9 mouse cellular contexts compared by ENCODE assay signal in the genomic region with DNA sequence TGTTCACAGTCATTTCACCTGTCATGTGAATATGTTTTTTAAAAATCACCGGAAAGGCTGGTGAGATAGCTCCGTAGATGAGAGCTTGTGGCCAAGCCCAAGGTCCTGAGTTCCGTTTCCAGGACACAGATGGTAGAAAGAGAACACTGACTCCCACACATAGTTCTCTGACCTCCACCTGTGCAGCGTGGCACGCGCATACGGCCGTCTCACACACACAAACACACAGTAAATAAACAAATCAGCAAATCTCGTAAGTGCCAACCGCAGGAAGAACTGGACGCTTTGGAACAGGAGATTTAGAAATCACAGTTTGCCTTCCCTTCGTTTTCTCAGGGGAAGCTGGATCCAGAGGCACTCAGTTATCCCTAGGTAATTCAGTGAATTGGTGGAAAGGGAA. TPM values are rescaled to one million over a fixed set of nuclear protein-coding genes. Genes with fewer than 3 reads are reported as not detected.
A peak's percentile ranks its signal among the peaks of the same experiment; 100 is the strongest.
DNase-seq lines count a peak whose midpoint lies in the region; ATAC-seq and TF ChIP-seq lines count a peak whose summit lies in the region.
"Had no signal": no experiment of that assay in that cellular context is flagged by ENCODE, and none has a peak within 500 bp of the region (broad histone marks: within the 10 kb centered on the region; RNA-seq: fewer than 3 reads in every experiment).

No protein-coding gene starts in this region.

- no peak for TF ChIP-seq POLR2A in small intestine, adult 2 months (IDR thresholded peaks at IDR 0.05; ENCODE audit: low read depth, low read length)

- peak overlapping the region; percentile 83 for H3K4me2 ChIP-seq in lung, embryonic 16.5 days (ENCODE audit: low read depth, low read length)
- peak overlapping the region; percentile 89 for H3K4me2 ChIP-seq in limb, embryonic 12.5 days

- H3K4me3 ChIP-seq in lung, embryonic 16.5 days (ENCODE audit: low read length) = peak overlapping the region; percentile 65
- H3K4me3 ChIP-seq in limb, embryonic 12.5 days (replicated peaks) = peak overlapping the region; percentile 61
- H3K4me3 ChIP-seq in small intestine, adult 2 months (ENCODE audit: low read depth, low read length) = peak overlapping the region; percentile 84

- H3K9me3 ChIP-seq in lung, embryonic 16.5 days (ENCODE audit: control insufficient read depth, low read length) = no peaks in the 10 kb centered on the region
- H3K9me3 ChIP-seq in limb, embryonic 12.5 days = no peaks in the 10 kb centered on the region

- no peaks in the 10 kb centered on the region for H3K27me3 ChIP-seq in lung, embryonic 16.5 days (ENCODE audit: control insufficient read depth, insufficient read depth, low read depth, low read length)
- no peaks in the 10 kb centered on the region for H3K27me3 ChIP-seq in limb, embryonic 12.5 days
- H3K27me3 ChIP-seq in small intestine, adult 2 months (ENCODE audit: control insufficient read depth, insufficient read depth, low read length) = no peaks in the 10 kb centered on the region

- H3K4me1 ChIP-seq in lung, embryonic 16.5 days (replicated peaks; ENCODE audit: control insufficient read depth, insufficient read depth, low read length) = peaks cover 36% of the 10 kb centered on the region
- peaks cover 46% of the 10 kb centered on the region for H3K4me1 ChIP-seq in limb, embryonic 12.5 days (replicated peaks)
- H3K4me1 ChIP-seq in small intestine, adult 2 months (ENCODE audit: control insufficient read depth, insufficient read depth, insufficient read length, low read length) = peaks cover 35% of the 10 kb centered on the region

- 70% methylated on average over 12 of the region's 12 CpGs for WGBS in lung, embryonic 16.5 days
- 79% methylated on average over 12 of the region's 12 CpGs for WGBS in limb, embryonic 12.5 days
- 24% methylated on average over 12 of the region's 12 CpGs for WGBS in small intestine, adult 2 months

- no peak for TF ChIP-seq CTCF in small intestine, adult 2 months (IDR thresholded peaks at IDR 0.05; ENCODE audit: extremely low read depth, insufficient read length, insufficient replicate concordance, low read depth, low read length)

- H3K27ac ChIP-seq in lung, embryonic 16.5 days (ENCODE audit: low read length) = no peak overlapping the region
- H3K27ac ChIP-seq in limb, embryonic 12.5 days = peak overlapping the region; percentile 62; the same call in 1 of the 2 replicates
- peak overlapping the region; percentile 100 for H3K27ac ChIP-seq in small intestine, adult 2 months (ENCODE audit: insufficient read depth, low read depth, low read length)

- DNase-seq in adrenal gland, adult 2 months = peak; percentile 28
- DNase-seq in adrenal gland, adult 8-10 months = no peak
- DNase-seq in lung, postnatal 10 days = no peak
- no peak for DNase-seq in left cerebral cortex, adult 9 months (ENCODE audit: low spot score in 2 of 2)

- no peak for ATAC-seq in lung, embryonic 16.5 days (ENCODE audit: low read depth)
- no peak for ATAC-seq in limb, embryonic 12.5 days (ENCODE audit: insufficient number of reproducible peaks, insufficient read depth, low FRiP score, low TSS enrichment, low read depth)
- ATAC-seq in monocyte, adult 5-6 weeks (replicated peaks; ENCODE audit: insufficient number of reproducible peaks, low FRiP score, low TSS enrichment, poor library complexity, severe bottlenecking) = no peak

- H3K9ac ChIP-seq in lung, embryonic 16.5 days (ENCODE audit: low read length) = peak overlapping the region; percentile 72
- peak overlapping the region; percentile 63; the same call in 1 of the 2 replicates for H3K9ac ChIP-seq in limb, embryonic 12.5 days (replicated peaks)

- no peaks in the 10 kb centered on the region for H3K36me3 ChIP-seq in lung, embryonic 16.5 days (ENCODE audit: control insufficient read depth, insufficient read depth, low read length)
- H3K36me3 ChIP-seq in limb, embryonic 12.5 days = no peaks in the 10 kb centered on the region
- peaks cover 2% of the 10 kb centered on the region; the same call in 1 of the 2 replicates for H3K36me3 ChIP-seq in small intestine, adult 2 months (ENCODE audit: control insufficient read depth, insufficient read depth, low read length)

RNA-seq across cellular contexts. Expression of a gene that starts 0.9 kb away (rescaled TPM):
- 10 to 100 TPM; 57.7 to 66.4 TPM for total RNA-seq in adrenal gland, adult 2 months (2021)
- polyA plus RNA-seq in adrenal gland, adult 2 months (2012; rRNA removed) = 55.1 and 65.8 TPM in 2 replicates
- 10 to 100 TPM; 58.6 to 86.9 (median 67.8) TPM for total RNA-seq in adrenal gland, adult 8-10 months (2022)
- 15.8 and 16.3 TPM in 2 replicates for polyA plus RNA-seq in lung, embryonic 16.5 days (2015; fragmentation: Nextera tagmentation; extraction: Ambion mirVana)
- polyA plus RNA-seq in limb, embryonic 12.5 days (2016; fragmentation: Nextera tagmentation; extraction: Ambion mirVana) = 12.2 and 13.5 TPM in 2 replicates
- 47.9 and 84.4 TPM in 2 replicates for polyA plus RNA-seq in small intestine, adult 2 months (2012; rRNA removed)
- total RNA-seq in monocyte, adult 5-6 weeks (2017) = 7.4 to 9.3 TPM (median 9.1 TPM) in 3 replicates

RNA-seq across cellular contexts. Expression of a gene that starts 45.1 kb away (rescaled TPM):
- total RNA-seq in adrenal gland, adult 2 months (2021) = 10 to 100 TPM; 66.7 to 75.3 TPM
- 110 and 126 TPM in 2 replicates for polyA plus RNA-seq in adrenal gland, adult 2 months (2012; rRNA removed)
- 100 to 1,000 TPM in 1 of 4 experiments, 10 to 100 TPM in 3; 64.7 to 105 (median 85.9) TPM for total RNA-seq in adrenal gland, adult 8-10 months (2022)
- polyA plus RNA-seq in lung, embryonic 16.5 days (2015; fragmentation: Nextera tagmentation; extraction: Ambion mirVana) = 88.4 and 96.0 TPM in 2 replicates
- 47.5 and 49.7 TPM in 2 replicates for polyA plus RNA-seq in limb, embryonic 12.5 days (2016; fragmentation: Nextera tagmentation; extraction: Ambion mirVana)
- polyA plus RNA-seq in small intestine, adult 2 months (2012; rRNA removed) = 318 and 530 TPM in 2 replicates
- total RNA-seq in monocyte, adult 5-6 weeks (2017) = 37.5 to 51.3 TPM (median 45.7 TPM) in 3 replicates

RNA-seq across cellular contexts. Expression of a gene that starts 45.2 kb away (rescaled TPM):
- 1 to 10 TPM; 3.6 to 4.6 TPM for total RNA-seq in adrenal gland, adult 2 months (2021)
- polyA plus RNA-seq in adrenal gland, adult 2 months (2012; rRNA removed) = 2.6 and 2.9 TPM in 2 replicates
- total RNA-seq in adrenal gland, adult 8-10 months (2022) = 1 to 10 TPM; 4.2 to 6.1 (median 5.3) TPM
- 3.5 and 3.9 TPM in 2 replicates for polyA plus RNA-seq in lung, embryonic 16.5 days (2015; fragmentation: Nextera tagmentation; extraction: Ambion mirVana)
- polyA plus RNA-seq in limb, embryonic 12.5 days (2016; fragmentation: Nextera tagmentation; extraction: Ambion mirVana) = 3.2 and 3.7 TPM in 2 replicates
- 2.3 and 3.2 TPM in 2 replicates for polyA plus RNA-seq in small intestine, adult 2 months (2012; rRNA removed)
- total RNA-seq in monocyte, adult 5-6 weeks (2017) = 0.86 to 3.5 TPM (median 2.2 TPM) in 3 replicates

RNA-seq across cellular contexts. Expression of a gene that starts 58.7 kb away (rescaled TPM):
- 1 to 10 TPM in 1 of 2 experiments, under 1 TPM in 1; 0.89 to 1.2 TPM for total RNA-seq in adrenal gland, adult 2 months (2021)
- 0.66 TPM in 2 replicates for polyA plus RNA-seq in adrenal gland, adult 2 months (2012; rRNA removed)
- 1 to 10 TPM; 1.7 to 2.2 (median 1.9) TPM for total RNA-seq in adrenal gland, adult 8-10 months (2022)
- 1.1 and 2.2 TPM in 2 replicates for polyA plus RNA-seq in lung, embryonic 16.5 days (2015; fragmentation: Nextera tagmentation; extraction: Ambion mirVana)
- polyA plus RNA-seq in limb, embryonic 12.5 days (2016; fragmentation: Nextera tagmentation; extraction: Ambion mirVana) = 0.41 and 0.79 TPM in 2 replicates
- polyA plus RNA-seq in small intestine, adult 2 months (2012; rRNA removed) = 0.05 and 0.08 TPM in 2 replicates
- total RNA-seq in monocyte, adult 5-6 weeks (2017) = 3.0 TPM in 1 of 3 replicates, not detected in the others
- total RNA-seq: hematopoietic stem cell, adult 5-6 weeks had no signal
